21 mouse cellular contexts compared by ENCODE assay signal in genomic region chr19:38796546-38796945, GRCm38 (mm10). TPM values are rescaled to one million over a fixed set of nuclear protein-coding genes. Genes with fewer than 3 reads are reported as not detected.
A peak's percentile ranks its signal among the peaks of the same experiment; 100 is the strongest.
DNase-seq lines count a peak whose midpoint lies in the region; TF ChIP-seq lines count a peak whose summit lies in the region.
"Had no signal": no experiment of that assay in that cellular context is flagged by ENCODE, and none has a peak within 500 bp of the region (broad histone marks: within the 10 kb centered on the region; RNA-seq: fewer than 3 reads in every experiment).

No protein-coding gene starts in this region.

- H3K4me3 ChIP-seq in gastrocnemius, adult 2 months, result no peak overlapping the region
- H3K4me3 ChIP-seq: embryonic facial prominence, embryonic 13.5 days; embryonic facial prominence, embryonic 15.5 days; erythroblast, embryonic 14.5 days; forebrain, embryonic 10.5 days; forebrain, embryonic 12.5 days had no signal

- H3K27ac ChIP-seq in gastrocnemius, adult 2 months, result peak overlapping the region; percentile 79
- H3K27ac ChIP-seq: embryonic facial prominence, embryonic 13.5 days; embryonic facial prominence, embryonic 15.5 days; forebrain, embryonic 10.5 days; forebrain, embryonic 12.5 days had no signal

- peak; percentile 21; the same call in 1 of the 2 replicates for TF ChIP-seq CTCF in gastrocnemius, adult 2 months (IDR thresholded peaks at IDR 0.05)

- DNase-seq in gastrocnemius, adult 2 months, result peak; percentile 58
- DNase-seq in gastrocnemius, postnatal 10 days, result no peak
- peak; percentile 34 for DNase-seq in heart, adult 11 months
- DNase-seq in heart, adult 8-10 months (ENCODE audit: low spot score), result no peak
- DNase-seq in adipocyte (ENCODE audit: low spot score), result peak; percentile 26
- DNase-seq in skeletal muscle tissue, adult 2 months (ENCODE audit: low read depth, low spot score), result peak; percentile 74
- no peak for DNase-seq in adrenal gland, postnatal 36 days
- DNase-seq: adrenal gland, adult 8-10 months; adrenal gland, postnatal 14 days; cerebellum, adult 11 months; cerebellum, adult 18-20 months; cerebellum, adult 8-10 months; cerebellum, adult 9-11 months; cerebellum, postnatal 14 days; cerebellum, postnatal 36 days; embryo, embryonic 11 days had no signal

- intact Hi-C loops in gastrocnemius, adult 2 months (cut with DNase I), result no loop called here

RNA-seq across cellular contexts. Expression of gene Noc3l, which starts 22.5 kb away (rescaled TPM):
- total RNA-seq in gastrocnemius, adult 2 months (2021), result 1 to 10 TPM; 6.8 to 7.0 TPM
- 1 to 10 TPM; 6.1 to 8.3 TPM for total RNA-seq in gastrocnemius, postnatal 10 days (2021)
- total RNA-seq in heart, adult 8-10 months (2022), result 1 to 10 TPM; 6.6 to 6.9 (median 6.7) TPM
- 10 to 100 TPM; 15.5 to 20.6 TPM for total RNA-seq in adrenal gland, postnatal 36 days (2021)

RNA-seq across cellular contexts. Expression of gene Tbc1d12, which starts 39.8 kb away (rescaled TPM):
- 1 to 10 TPM; 3.4 to 4.0 TPM for total RNA-seq in gastrocnemius, adult 2 months (2021)
- 1 to 10 TPM; 4.2 to 5.3 TPM for total RNA-seq in gastrocnemius, postnatal 10 days (2021)
- total RNA-seq in heart, adult 8-10 months (2022), result 1 to 10 TPM; 5.5 to 6.7 (median 6.3) TPM
- total RNA-seq in adrenal gland, postnatal 36 days (2021), result 10 to 100 TPM; 10.2 to 10.9 TPM

Comparison
In these comparisons a context has a peak if more than half of its experiments do, and no peak if none do; other contexts are left out.
1. DNase-seq: peak in gastrocnemius, adult 2 months (single experiment), heart, adult 11 months (single experiment), adipocyte (single experiment) and skeletal muscle tissue, adult 2 months (single experiment); none in gastrocnemius, postnatal 10 days (single experiment), heart, adult 8-10 months (single experiment) and adrenal gland, postnatal 36 days (0 of 2).